Mouse (Mus musculus) liver, embryonic 16.5 days (tissue): ENCODE data around the gene Slc30a5. TPM values are rescaled to one million over a fixed set of nuclear protein-coding genes. Genes with fewer than 3 reads are reported as not detected.

Experiments used
- ATAC-seq: fragments of 200-750 bp; cut with Nextera tagmentation; 2 replicates; pipeline ENCODE4 v1.8.0; 2017; ENCODE audit warnings: low read depth, mild to moderate bottlenecking, moderate number of reproducible peaks, moderate library complexity
- H3K27ac ChIP-seq: fragments of 300-500 bp; sonication (generic); 2 replicates; pipeline ENCODE4 v1.5.1; 2014; ENCODE audit warnings: mild to moderate bottlenecking, low read length
- H3K27me3 ChIP-seq: fragments of 300-500 bp; sonication (generic); 2 replicates; pipeline ENCODE4 v1.6.1; 2014; ENCODE audit warnings: low read depth, low read length, mixed read lengths; ENCODE audit not compliant: control insufficient read depth, insufficient read depth
- H3K36me3 ChIP-seq: fragments of 300-500 bp; sonication (generic); 2 replicates; pipeline ENCODE4 v1.6.1; 2014; ENCODE audit warnings: mild to moderate bottlenecking; ENCODE audit not compliant: control insufficient read depth, insufficient read depth
- H3K4me1 ChIP-seq: fragments of 300-500 bp; sonication (generic); 2 replicates; pipeline ENCODE4 v1.6.1; 2014; ENCODE audit warnings: low read depth, low read length, mixed read lengths; ENCODE audit not compliant: control insufficient read depth
- H3K4me2 ChIP-seq: fragments of 300-500 bp; sonication (generic); 2 replicates; pipeline ENCODE4 v1.6.1; 2014; ENCODE audit warnings: low read depth, low read length, mixed read lengths
- H3K4me3 ChIP-seq: fragments of 300-500 bp; sonication (generic); 2 replicates; pipeline ENCODE4 v1.5.1; 2014; ENCODE audit warnings: low read depth, mild to moderate bottlenecking, low read length
- H3K9ac ChIP-seq: fragments of 300-500 bp; sonication (generic); 2 replicates; pipeline ENCODE4 v1.6.1; 2014; ENCODE audit warnings: low read depth, low read length
- H3K9me3 ChIP-seq: fragments of 300-500 bp; sonication (generic); replicated peaks from 2 replicates; pipeline ENCODE4 v1.6.1; 2016; ENCODE audit warnings: low read length; ENCODE audit not compliant: control insufficient read depth
- WGBS: fragments of 180-500 bp; shearing (Covaris S2); extraction: QIAGEN DNeasy Blood & Tissue Kit; methylation state at CpG from one replicate; pipeline ENCODE4 v1.1.7; 2014; ENCODE audit not compliant: insufficient replicate concordance; 5-methylcytosine and 5-hydroxymethylcytosine counted together
- polyA plus RNA-seq: library from polyadenylated mRNA; unstranded; fragments of >200 nt; fragmentation: Nextera tagmentation; extraction: Ambion mirVana; gene quantifications from 2 replicates; pipeline ENCODE4 v1.2.1, GENCODE M21; 2015

The Slc30a5 gene
- polyA plus RNA-seq, 1 experiment from 2014 or later: 21.2 TPM

DNA sequence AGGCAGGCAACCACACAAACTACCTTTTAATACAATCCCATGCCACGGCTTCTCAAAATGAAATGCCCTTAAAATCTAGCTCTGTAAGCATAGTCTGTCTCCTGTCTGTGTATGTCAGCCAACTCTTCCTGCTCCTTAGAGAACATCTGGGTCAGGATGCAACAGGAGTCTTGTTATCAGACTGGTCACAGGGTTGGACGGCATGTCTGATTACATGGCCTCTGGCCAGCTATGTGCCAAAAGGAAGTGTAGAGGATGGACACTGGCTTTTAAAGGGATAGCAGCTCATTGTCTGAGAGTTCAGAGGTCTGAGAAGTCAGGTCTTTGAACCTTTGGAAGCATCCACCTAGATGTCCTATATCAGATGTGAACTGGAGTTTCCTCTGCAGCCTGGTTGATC lies 77.9 kb downstream of the Slc30a5 start:
- Histone ChIP-seq H3K4me1 (peaks cover 29% of the 10 kb centered on the region), H3K4me3 (no peak overlapping the region), H3K9me3 (no peaks in the 10 kb centered on the region), H3K4me2 (no peak overlapping the region), H3K9ac (no peak overlapping the region), H3K27me3 (no peaks in the 10 kb centered on the region), H3K27ac (no peak overlapping the region), H3K36me3 (peaks cover 10% of the 10 kb centered on the region)
- no peak for ATAC-seq
- 61% methylated on average over 2 of the region's 2 CpGs for WGBS

DNA sequence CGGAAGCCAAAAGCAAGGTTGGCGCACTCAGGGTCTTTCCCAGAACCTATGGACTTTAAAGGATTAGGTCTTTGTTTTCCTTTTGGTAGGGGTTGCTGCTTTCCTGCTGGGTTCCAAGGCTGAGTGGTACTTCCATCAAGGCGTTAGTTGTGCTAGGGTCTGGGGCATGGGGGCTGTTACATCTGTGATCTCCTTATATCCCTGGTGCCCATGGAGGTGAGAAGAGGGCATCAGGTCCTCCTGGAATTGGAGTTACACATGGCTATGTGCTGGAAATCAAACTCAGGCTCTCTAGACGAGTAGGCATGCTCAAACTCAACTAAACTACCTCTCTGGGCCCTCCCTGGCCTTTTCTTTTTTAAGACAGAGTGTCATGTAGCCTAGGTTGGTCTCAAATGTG lies 79.0 kb downstream of the Slc30a5 start:
- no peak overlapping the region for H3K27ac ChIP-seq
- no peaks in the 10 kb centered on the region for H3K9me3 ChIP-seq
- no peaks in the 10 kb centered on the region for H3K27me3 ChIP-seq
- H3K4me3 ChIP-seq: no peak overlapping the region
- H3K4me1 ChIP-seq: peaks cover 35% of the 10 kb centered on the region
- no peak overlapping the region for H3K9ac ChIP-seq
- ATAC-seq: no peak
- H3K4me2 ChIP-seq: no peak overlapping the region
- WGBS: 79% methylated on average over 4 of the region's 4 CpGs
- H3K36me3 ChIP-seq: no peaks in the 10 kb centered on the region

DNA sequence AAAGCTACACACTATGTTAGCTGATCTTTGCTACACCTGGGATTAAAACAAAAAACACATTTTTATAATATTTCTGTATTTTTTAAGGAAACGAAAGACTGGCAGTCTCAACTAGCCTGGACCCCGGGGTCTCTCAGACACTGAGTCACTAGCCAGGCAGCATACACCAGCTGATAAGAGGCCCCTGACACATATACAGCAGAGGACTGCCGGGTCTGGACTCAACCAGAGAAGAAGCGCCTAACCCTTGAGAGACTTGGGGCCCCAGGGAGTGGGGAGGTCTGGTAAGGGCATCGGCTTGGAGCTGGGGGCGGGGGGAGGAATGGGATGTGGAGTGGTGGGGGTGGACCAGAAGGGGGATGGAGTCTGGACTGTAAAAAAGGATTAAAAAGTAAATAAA lies 80.2 kb downstream of the Slc30a5 start:
- Histone ChIP-seq H3K27me3 (no peaks in the 10 kb centered on the region), H3K9ac (0 out of 2 replicates have a peak overlapping the region, but pooled peaks have one; percentile 4), H3K4me3 (no peak overlapping the region), H3K27ac (0 out of 2 replicates have a peak overlapping the region, but pooled peaks have one; percentile 25), H3K4me2 (peak overlapping the region; percentile 17), H3K36me3 (no peaks in the 10 kb centered on the region), H3K9me3 (no peaks in the 10 kb centered on the region), H3K4me1 (peaks cover 41% of the 10 kb centered on the region)
- 41% methylated on average over 6 of the region's 6 CpGs for WGBS
- 0 out of 2 replicates have a peak, but pooled peaks have one; percentile 20 for ATAC-seq

Other genes with a start within 250 kb of the Slc30a5 start
- gene Marveld2, start 216.5 kb downstream of the Slc30a5 start, polyA plus RNA-seq: 9.6 and 10.5 TPM in 2 replicates
- gene Ak6, start 182.4 kb downstream of the Slc30a5 start, polyA plus RNA-seq: 121 and 134 TPM in 2 replicates
- gene Rad17, start 182.4 kb downstream of the Slc30a5 start, polyA plus RNA-seq: 11.4 and 12.5 TPM in 2 replicates
- 12.2 and 13.3 TPM in 2 replicates for gene Taf9, start 181.8 kb downstream of the Slc30a5 start, polyA plus RNA-seq
- gene Ccdc125, start 163.7 kb downstream of the Slc30a5 start, polyA plus RNA-seq: 6.0 and 6.3 TPM in 2 replicates
- 28.7 and 31.4 TPM in 2 replicates for gene Cdk7, start 102.5 kb downstream of the Slc30a5 start, polyA plus RNA-seq
- gene Mrps36, start 88.8 kb downstream of the Slc30a5 start, polyA plus RNA-seq: 92.4 and 98.8 TPM in 2 replicates
- 24.0 and 24.2 TPM in 2 replicates for gene Cenph, start 57.5 kb downstream of the Slc30a5 start, polyA plus RNA-seq
- gene Ccnb1, start 46.9 kb downstream of the Slc30a5 start, polyA plus RNA-seq: 186 and 211 TPM in 2 replicates